Mouse (Mus musculus): ENCODE measurements around the gene Tesk1.
A peak's percentile ranks its signal among the peaks of the same experiment; 100 is the strongest.

Tesk1 gene

GRCm38 (mm10) chr4:43441639-43442038 is at the start of gene Tesk1:
Gene Tesk1, plus strand, starts transcription at chr4:43441939.
- DNase-seq (ENCODE audit: extremely low spot score, low read depth, low spot score), result no peak

- no peak for DNase-seq (ENCODE audit: extremely low spot score, low read depth, low spot score)
Measured at GRCm38 (mm10) chr4:43394345-43394891, 47.3 kb upstream of the Tesk1 start.

DNA sequence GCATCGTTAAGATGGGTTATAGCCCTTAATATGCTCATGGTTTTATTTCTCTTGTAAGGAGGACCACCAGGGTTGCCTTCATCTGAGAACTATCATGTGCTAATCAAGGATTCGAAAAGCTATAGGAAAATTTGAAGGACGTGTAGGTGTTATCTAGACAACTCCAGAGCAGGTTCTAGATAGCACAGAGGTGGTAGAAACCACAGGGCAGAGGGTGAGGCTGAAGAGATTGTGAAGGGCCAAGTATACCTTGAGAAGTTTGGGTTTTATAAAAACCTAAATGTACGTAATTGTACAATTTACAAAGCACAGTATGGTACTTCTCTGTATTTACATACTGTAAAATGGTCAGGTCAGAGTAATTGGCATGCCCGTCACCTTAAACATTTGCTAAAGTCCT is 46.6 kb upstream of the Tesk1 start:
- no peak for DNase-seq (ENCODE audit: extremely low spot score, low read depth, low spot score)

- DNase-seq (ENCODE audit: extremely low spot score, low read depth, low spot score), result no peak
Measured at GRCm38 (mm10) chr4:43395836-43396235, 45.9 kb upstream of the Tesk1 start.

GRCm38 (mm10) chr4:43396381-43396780 is 45.4 kb upstream of the Tesk1 start:
- no peak for DNase-seq (ENCODE audit: extremely low spot score, low read depth, low spot score)

- no peak for DNase-seq (ENCODE audit: extremely low spot score, low read depth, low spot score)
Measured at GRCm38 (mm10) chr4:43398014-43398413, 43.7 kb upstream of the Tesk1 start.

DNA sequence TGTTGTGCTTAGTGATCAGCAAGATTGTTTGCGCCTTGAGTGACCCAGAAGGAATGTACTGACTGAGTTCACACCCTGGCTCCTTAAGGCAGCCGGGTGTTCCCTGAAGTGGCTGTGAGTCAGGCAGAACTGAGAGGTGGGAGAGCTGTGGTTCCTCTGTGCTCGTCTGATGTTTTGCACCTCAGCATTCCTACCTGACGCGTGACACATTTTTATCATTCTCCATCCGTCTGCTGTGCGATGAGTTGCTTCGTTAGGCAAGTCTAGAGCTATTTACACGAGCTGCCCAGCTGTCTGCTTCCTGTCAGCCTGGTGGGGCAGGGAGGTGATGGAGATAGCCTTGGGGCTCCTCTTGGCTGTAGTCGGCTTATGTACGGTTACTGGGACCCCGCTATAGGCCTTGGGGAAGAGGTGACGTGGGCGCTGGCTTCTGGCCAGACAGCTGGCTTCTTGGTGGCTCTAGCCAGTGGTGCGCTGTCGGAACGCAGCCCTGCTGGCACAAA is 42.9 kb upstream of the Tesk1 start:
- no peak for DNase-seq (ENCODE audit: extremely low spot score, low read depth, low spot score)

DNA sequence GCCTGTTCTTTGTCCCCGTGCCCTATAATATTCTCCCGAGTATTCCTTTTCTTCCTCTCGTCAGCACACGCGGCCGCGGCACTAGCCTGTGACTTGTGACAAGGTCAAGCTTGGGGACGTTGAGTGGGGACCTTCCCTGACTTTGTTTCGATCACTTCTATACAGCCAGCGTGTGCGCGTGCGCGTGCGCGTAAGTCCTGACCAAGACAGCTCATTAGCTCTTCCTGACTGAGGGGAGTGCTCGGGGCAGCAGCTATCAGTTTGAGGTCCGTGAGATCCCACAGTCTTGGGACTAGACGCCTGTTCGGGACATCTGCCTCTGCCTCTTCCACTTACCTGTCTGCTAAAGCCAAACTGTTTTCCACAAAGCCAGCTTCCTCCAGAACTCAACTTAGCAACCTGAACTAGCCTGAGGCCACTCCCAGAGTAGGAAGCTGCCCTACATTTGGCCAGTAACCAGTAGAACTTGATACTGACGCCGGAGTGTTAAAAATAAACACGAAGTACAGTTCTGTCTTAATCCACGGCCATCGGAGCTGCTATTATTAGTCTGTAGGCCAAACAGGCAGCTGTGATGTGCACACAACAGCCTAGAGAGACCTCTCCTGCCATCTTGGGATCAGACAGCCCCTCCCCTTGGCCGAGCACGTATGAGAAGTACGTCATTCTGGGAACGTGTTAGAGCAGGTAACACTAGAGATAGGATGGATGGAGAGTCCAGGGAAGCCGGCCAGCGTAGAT is 42.2 kb upstream of the Tesk1 start:
- no peak for DNase-seq (ENCODE audit: extremely low spot score, low read depth, low spot score)

- no peak for DNase-seq (ENCODE audit: extremely low spot score, low read depth, low spot score)
Measured at GRCm38 (mm10) chr4:43400976-43401375, 40.8 kb upstream of the Tesk1 start.

- DNase-seq (ENCODE audit: extremely low spot score, low read depth, low spot score), result no peak
Measured at GRCm38 (mm10) chr4:43401486-43401885, 40.3 kb upstream of the Tesk1 start.

GRCm38 (mm10) chr4:43402212-43402611 is 39.5 kb upstream of the Tesk1 start:
- DNase-seq (ENCODE audit: extremely low spot score, low read depth, low spot score), result no peak

- no peak for DNase-seq (ENCODE audit: extremely low spot score, low read depth, low spot score)
Measured at GRCm38 (mm10) chr4:43404697-43405096, 37.0 kb upstream of the Tesk1 start.

GRCm38 (mm10) chr4:43406162-43406971 is 35.4 kb upstream of the Tesk1 start:
- peak; percentile 52 for DNase-seq (ENCODE audit: extremely low spot score, low read depth, low spot score)

- no peak for DNase-seq (ENCODE audit: extremely low spot score, low read depth, low spot score)
Measured at GRCm38 (mm10) chr4:43407071-43407920, 34.4 kb upstream of the Tesk1 start.

DNA sequence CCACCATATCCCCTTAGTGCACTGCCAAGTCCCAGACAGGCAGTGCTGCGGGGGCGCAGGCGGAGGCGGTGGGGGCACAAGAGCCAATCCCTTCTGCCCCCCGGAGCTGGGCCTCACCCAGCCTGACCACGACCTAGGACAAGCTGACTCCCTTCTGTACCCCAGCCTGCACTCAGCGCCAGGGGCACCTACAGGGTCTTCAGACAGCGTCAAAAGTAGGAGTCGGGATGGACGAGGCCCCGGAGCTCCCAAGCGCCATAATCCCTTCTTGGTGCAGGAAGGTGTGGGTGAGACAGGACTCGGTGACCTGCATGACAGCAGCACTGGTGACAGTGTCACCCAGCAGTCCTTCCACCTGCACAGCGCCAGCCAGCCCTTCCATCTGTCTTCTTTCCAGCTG is 27.0 kb upstream of the Tesk1 start:
- DNase-seq (ENCODE audit: extremely low spot score, low read depth, low spot score), result no peak

DNA sequence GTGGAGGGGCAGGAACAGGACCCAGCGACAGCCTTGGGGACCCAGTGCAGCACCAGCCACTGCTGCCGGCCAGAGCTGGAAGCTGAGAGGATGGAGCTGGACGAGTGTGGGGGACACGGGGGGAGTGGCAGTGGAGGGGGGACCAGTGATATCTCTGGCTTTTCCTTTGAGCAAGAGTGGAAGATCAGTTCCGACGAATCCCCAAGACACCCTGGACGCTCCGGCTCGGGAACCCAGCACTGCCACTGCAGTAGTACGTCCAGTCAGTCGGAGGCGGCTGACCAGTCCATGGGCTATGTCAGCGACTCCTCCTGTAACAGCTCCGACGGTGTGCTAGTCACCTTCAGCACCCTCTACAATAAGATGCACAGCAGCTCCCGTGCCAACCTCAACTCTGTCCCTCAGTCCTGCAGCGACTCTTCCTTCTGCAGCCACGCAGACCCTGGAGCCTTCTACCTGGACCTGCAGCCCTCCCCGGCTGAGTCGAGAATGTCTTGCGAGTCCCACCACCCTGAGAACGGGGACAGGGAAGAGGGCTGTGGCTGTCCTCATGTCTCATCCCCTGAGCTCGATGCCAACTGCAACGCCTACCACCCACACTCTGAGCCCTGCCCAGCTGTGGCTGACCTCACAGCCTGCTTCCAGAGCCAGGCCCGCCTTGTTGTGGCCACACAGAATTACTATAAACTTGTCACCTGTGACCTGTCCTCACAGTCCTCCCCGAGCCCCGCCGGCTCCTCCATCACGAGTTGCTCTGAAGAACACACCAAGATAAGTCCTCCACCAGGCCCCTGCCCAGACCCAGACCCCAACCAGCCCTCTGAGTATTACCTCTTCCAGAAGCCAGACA is 26.3 kb upstream of the Tesk1 start:
- no peak for DNase-seq (ENCODE audit: extremely low spot score, low read depth, low spot score)

GRCm38 (mm10) chr4:43416071-43416490 is 25.7 kb upstream of the Tesk1 start:
- DNase-seq (ENCODE audit: extremely low spot score, low read depth, low spot score), result no peak

DNA sequence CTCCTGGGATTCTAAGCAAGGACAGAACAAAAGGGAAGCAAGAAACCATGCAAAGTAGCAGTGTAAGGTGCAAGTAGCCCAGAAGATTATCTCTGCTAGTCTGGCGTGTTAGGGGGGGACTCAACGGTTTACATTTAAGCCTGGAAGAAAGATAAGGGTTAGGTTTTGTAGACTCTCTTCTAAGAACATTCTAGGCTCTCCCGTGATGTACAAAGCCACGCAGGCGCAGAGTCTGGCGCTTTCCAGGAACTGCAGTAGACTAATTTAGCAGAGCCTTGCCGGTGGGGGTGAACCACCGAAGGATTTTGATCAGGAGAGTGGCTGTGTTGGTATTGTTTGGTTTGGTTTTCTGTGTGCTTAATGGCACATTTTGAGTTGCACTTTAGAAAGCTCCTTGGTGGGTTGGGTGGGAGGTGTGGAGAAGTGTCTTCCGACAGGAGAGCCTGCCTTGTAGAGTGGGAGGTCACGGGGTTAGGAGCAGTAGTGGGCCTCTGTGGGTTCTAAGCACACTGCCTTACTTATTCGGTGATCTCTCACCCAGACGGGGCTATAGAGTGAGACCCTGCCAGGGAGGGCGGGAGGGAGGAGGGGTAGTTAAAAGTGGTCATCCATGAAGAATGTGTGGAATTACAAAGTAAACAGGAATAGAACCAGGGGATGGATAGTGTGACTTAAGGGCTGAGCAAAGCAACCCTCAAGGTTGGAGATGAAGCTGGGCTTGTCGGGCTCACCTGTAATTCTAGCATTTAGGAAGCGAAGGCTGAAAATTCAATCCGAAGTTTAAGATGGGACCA is 24.3 kb upstream of the Tesk1 start:
- no peak for DNase-seq (ENCODE audit: extremely low spot score, low read depth, low spot score)

GRCm38 (mm10) chr4:43418450-43418849 is 23.3 kb upstream of the Tesk1 start:
- no peak for DNase-seq (ENCODE audit: extremely low spot score, low read depth, low spot score)
